Mouse (Mus musculus): ENCODE measurements around the gene Mfsd4a.

DNA sequence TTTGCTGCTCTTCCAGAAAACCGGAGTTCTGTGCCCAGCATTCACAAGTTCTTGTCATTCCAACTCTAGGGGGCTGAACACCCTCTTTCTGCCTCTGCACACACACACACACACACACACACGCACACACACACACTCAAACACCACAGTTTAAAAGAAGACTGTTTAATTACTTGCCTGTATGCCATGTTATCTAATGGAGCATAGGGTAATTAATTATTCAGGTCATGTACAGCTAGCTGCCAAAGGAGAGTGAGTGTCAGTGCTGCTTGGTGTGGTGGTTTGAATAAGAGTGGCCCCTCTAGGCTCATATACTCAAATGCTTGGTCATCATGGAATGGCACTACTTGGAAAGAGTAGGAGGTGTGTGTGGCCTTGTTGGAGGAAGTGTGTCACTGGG, 84.1 kb downstream of the Mfsd4a start:
- TF ChIP-seq CTCF (IDR thresholded peaks at IDR 0.05; ENCODE audit: extremely low read depth, insufficient read length, insufficient replicate concordance, low read depth, low read length) (no peak), POLR2A (IDR thresholded peaks at IDR 0.05; ENCODE audit: low read depth, low read length) (no peak)
